Mouse (Mus musculus) midbrain, embryonic 14.5 days (tissue): ENCODE measurements at regions not wholly inside any gene's neighbourhood (a gene's known extent, or its start where the extent isn't known, plus 50 kb on each side); places are given as distances from the start of the nearest gene placed in this dataset.

Experiments
- ATAC-seq: fragments of 200-750 bp; cut with Nextera tagmentation; 2 replicates; pipeline ENCODE4 v1.8.0; 2017; ENCODE audit warnings: moderate number of reproducible peaks, moderate library complexity; ENCODE audit not compliant: low FRiP score, low TSS enrichment
- DNase-seq: peaks from one replicate; pipeline ENCODE4 v3.0.0-alpha.2; 2015
- H3K27ac ChIP-seq: fragments of 300-500 bp; sonication (generic); replicated peaks from 2 replicates; pipeline ENCODE4 v1.5.1; 2014; ENCODE audit warnings: mild to moderate bottlenecking, low read depth, low read length, moderate library complexity
- H3K27me3 ChIP-seq: fragments of 300-500 bp; sonication (generic); 2 replicates; pipeline ENCODE4 v1.6.1; 2014; ENCODE audit warnings: low read length, control low read depth, mixed read lengths; ENCODE audit not compliant: control insufficient read depth, insufficient read depth
- H3K36me3 ChIP-seq: fragments of 300-500 bp; sonication (generic); 2 replicates; pipeline ENCODE4 v1.6.1; 2014; ENCODE audit warnings: low read length, control low read depth; ENCODE audit not compliant: control insufficient read depth, insufficient read depth
- H3K4me1 ChIP-seq: fragments of 300-500 bp; sonication (generic); 2 replicates; pipeline ENCODE4 v1.6.1; 2014; ENCODE audit warnings: mild to moderate bottlenecking, antibody characterized with exemption, low read length, control low read depth; ENCODE audit not compliant: control insufficient read depth, insufficient read depth
- H3K4me2 ChIP-seq: fragments of 300-500 bp; sonication (generic); 2 replicates; pipeline ENCODE4 v1.6.1; 2014; ENCODE audit warnings: mild to moderate bottlenecking, low read length, moderate library complexity
- H3K4me3 ChIP-seq: fragments of 300-500 bp; sonication (generic); replicated peaks from 2 replicates; pipeline ENCODE4 v1.5.1; 2014; ENCODE audit warnings: low read depth, low read length
- H3K9ac ChIP-seq: fragments of 300-500 bp; sonication (generic); replicated peaks from 2 replicates; pipeline ENCODE4 v1.6.1; 2014; ENCODE audit warnings: mild to moderate bottlenecking, low read length, moderate library complexity
- H3K9me3 ChIP-seq: fragments of 300-500 bp; sonication (generic); 2 replicates; pipeline ENCODE4 v1.6.1; 2016; ENCODE audit warnings: low read length, control low read depth, mixed read lengths; ENCODE audit not compliant: control insufficient read depth
- WGBS: fragments of 180-500 bp; shearing (Covaris S2); extraction: QIAGEN DNeasy Blood & Tissue Kit; methylation state at CpG from one replicate; pipeline ENCODE4 v1.1.7; 2014; 5-methylcytosine and 5-hydroxymethylcytosine counted together

GRCm38 (mm10) chr14:114826662-114827321 lies 265.2 kb upstream of the Gpc5 start:
- H3K36me3 ChIP-seq: no peaks in the 10 kb centered on the region
- no peak overlapping the region for H3K27ac ChIP-seq
- H3K27me3 ChIP-seq: no peaks in the 10 kb centered on the region
- no peaks in the 10 kb centered on the region for H3K9me3 ChIP-seq
- H3K9ac ChIP-seq: no peak overlapping the region
- DNase-seq: no peak
- no peaks in the 10 kb centered on the region for H3K4me1 ChIP-seq
- 76% methylated on average over 10 of the region's 10 CpGs for WGBS
- no peak overlapping the region for H3K4me3 ChIP-seq
- H3K4me2 ChIP-seq: no peak overlapping the region
- ATAC-seq: no peak

DNA sequence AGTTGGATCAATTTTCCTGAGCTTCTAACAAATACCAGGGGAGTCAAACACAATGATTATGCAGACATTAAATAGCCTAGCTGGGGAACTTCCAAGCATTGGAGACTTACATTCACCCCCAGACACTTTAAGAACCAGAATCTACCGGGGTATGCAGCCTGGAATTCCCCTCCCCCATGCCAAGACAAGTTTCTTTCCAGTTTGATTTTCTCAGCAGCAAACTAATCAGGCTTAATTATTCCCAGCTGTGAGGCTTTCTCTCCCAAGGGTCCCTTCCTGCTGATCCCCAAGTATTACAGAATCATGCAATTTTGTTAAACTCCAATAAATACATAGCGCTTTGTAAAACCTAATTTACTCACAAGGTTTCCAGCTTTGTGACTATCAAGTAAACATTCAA lies 262.7 kb upstream of the Gpc5 start:
- Histone ChIP-seq H3K9ac (no peak overlapping the region), H3K4me1 (no peaks in the 10 kb centered on the region), H3K27me3 (no peaks in the 10 kb centered on the region), H3K27ac (no peak overlapping the region), H3K4me3 (no peak overlapping the region), H3K4me2 (no peak overlapping the region), H3K36me3 (no peaks in the 10 kb centered on the region), H3K9me3 (no peaks in the 10 kb centered on the region)
- peak; percentile 27 for DNase-seq
- WGBS: 36% methylated on average over 2 of the region's 2 CpGs
- no peak for ATAC-seq

DNA sequence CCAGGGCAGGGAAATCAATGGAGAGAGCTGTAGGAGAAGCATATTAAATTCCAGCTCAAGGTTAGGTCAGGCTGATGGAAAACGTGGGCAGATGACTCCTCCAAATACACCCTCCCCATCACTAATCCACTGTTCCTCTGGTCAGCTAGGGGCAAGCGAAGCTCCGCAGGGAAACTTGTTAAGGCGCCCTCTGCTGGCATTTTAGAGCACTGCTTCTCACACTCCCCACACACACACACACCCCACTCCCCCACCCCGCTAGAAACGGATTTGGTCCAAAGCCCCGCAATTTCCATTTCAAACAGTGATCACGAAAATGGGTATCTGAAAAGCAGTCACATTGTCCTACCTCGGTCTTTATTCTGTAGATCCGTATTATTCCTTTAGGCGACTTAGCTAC lies 259.0 kb upstream of the Gpc5 start:
- Histone ChIP-seq H3K9me3 (no peaks in the 10 kb centered on the region), H3K4me1 (no peaks in the 10 kb centered on the region), H3K27ac (no peak overlapping the region), H3K9ac (no peak overlapping the region), H3K4me2 (no peak overlapping the region), H3K36me3 (no peaks in the 10 kb centered on the region), H3K27me3 (no peaks in the 10 kb centered on the region), H3K4me3 (no peak overlapping the region)
- no peak for DNase-seq
- WGBS: 57% methylated on average over 11 of the region's 11 CpGs
- no peak for ATAC-seq

- Histone ChIP-seq H3K4me1 (no peaks in the 10 kb centered on the region), H3K36me3 (no peaks in the 10 kb centered on the region), H3K27me3 (no peaks in the 10 kb centered on the region), H3K9me3 (no peaks in the 10 kb centered on the region), H3K9ac (no peak overlapping the region), H3K4me2 (no peak overlapping the region), H3K27ac (no peak overlapping the region), H3K4me3 (no peak overlapping the region)
- WGBS: 67% methylated on average over 3 of the region's 3 CpGs
- DNase-seq: no peak
- no peak for ATAC-seq
Measured at GRCm38 (mm10) chr14:114836723-114837349, 255.2 kb upstream of the Gpc5 start.

DNA sequence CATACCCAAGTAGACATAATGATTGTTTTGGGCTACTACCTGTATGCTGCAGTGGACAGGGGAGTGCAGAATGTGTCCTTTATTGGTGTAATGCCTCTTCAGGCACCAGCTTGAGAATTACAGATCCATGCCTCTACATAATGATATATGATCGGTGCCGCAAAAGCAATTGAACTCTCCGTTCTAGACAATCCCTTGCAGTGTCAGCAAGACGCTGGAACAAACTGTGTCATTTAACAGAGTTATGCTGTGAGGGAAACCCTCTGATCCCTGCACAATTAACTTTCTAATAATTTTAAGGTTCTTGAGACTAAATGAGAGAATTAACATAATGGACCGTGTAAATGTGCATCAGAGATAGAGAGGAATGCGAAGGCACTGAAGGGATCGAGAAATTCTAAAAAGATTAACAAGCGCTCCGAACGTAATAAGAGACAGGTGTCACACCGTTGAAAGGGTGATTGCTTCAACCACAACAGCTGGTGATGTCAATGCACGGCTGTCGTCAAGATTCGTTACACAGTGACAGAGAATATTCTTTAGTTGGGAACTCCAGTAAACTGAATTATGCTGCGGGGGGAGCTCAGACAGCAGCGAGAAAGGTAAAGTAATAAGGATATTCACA lies 254.3 kb upstream of the Gpc5 start:
- peak; percentile 40 for DNase-seq
- peak overlapping the region; percentile 38 for H3K4me2 ChIP-seq
- no peaks in the 10 kb centered on the region for H3K27me3 ChIP-seq
- H3K9me3 ChIP-seq: no peaks in the 10 kb centered on the region
- no peaks in the 10 kb centered on the region for H3K36me3 ChIP-seq
- no peak overlapping the region for H3K9ac ChIP-seq
- no peak; the same call in 1 of the 2 replicates for ATAC-seq
- 12% methylated on average over 16 of the region's 16 CpGs for WGBS
- H3K4me1 ChIP-seq: no peaks in the 10 kb centered on the region
- 0 out of 2 replicates have a peak overlapping the region, but pooled peaks have one; percentile 1 for H3K4me3 ChIP-seq
- H3K27ac ChIP-seq: no peak overlapping the region

- DNase-seq (peak; percentile 54), ATAC-seq (peak; percentile 27; the same call in 1 of the 2 replicates)
- Histone ChIP-seq H3K4me3 (no peak overlapping the region), H3K27me3 (no peaks in the 10 kb centered on the region), H3K27ac (no peak overlapping the region), H3K4me2 (no peak overlapping the region), H3K4me1 (no peaks in the 10 kb centered on the region), H3K36me3 (no peaks in the 10 kb centered on the region), H3K9ac (no peak overlapping the region), H3K9me3 (no peaks in the 10 kb centered on the region)
- WGBS: 40% methylated on average over 2 of the region's 2 CpGs
Measured at GRCm38 (mm10) chr14:114839340-114839903, 252.6 kb upstream of the Gpc5 start.

DNA sequence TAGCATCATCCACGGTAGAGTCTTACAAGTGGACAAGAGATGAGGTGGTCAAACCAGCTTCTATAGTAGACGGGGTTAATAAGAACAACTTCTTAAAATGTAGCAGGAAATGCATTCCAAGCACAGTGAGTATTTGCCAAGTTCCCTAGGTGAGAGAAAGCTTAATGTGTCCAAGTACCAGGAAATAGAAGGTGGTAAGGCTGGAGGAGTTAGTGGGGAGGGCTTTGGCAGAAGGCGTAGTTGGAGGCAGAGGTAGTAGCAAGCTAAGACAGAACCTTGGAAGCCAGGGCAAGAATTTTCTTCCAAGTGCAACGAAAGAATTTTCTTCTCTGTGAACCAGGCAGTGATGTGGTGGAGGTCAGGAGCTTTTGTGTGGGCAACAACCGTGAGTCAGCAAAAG lies 251.2 kb upstream of the Gpc5 start:
- H3K4me2 ChIP-seq: no peak overlapping the region
- no peaks in the 10 kb centered on the region for H3K4me1 ChIP-seq
- H3K36me3 ChIP-seq: no peaks in the 10 kb centered on the region
- H3K9ac ChIP-seq: no peak overlapping the region
- no peaks in the 10 kb centered on the region for H3K27me3 ChIP-seq
- DNase-seq (no peak), ATAC-seq (no peak)
- H3K27ac ChIP-seq: no peak overlapping the region
- WGBS: 92% methylated on average over 5 of the region's 5 CpGs
- H3K9me3 ChIP-seq: no peaks in the 10 kb centered on the region
- no peak overlapping the region for H3K4me3 ChIP-seq

- Histone ChIP-seq H3K27ac (no peak overlapping the region), H3K36me3 (no peaks in the 10 kb centered on the region), H3K9me3 (no peaks in the 10 kb centered on the region), H3K27me3 (no peaks in the 10 kb centered on the region), H3K4me3 (no peak overlapping the region), H3K4me2 (no peak overlapping the region), H3K9ac (no peak overlapping the region), H3K4me1 (no peaks in the 10 kb centered on the region)
- WGBS: 80% methylated on average over 5 of the region's 5 CpGs
- ATAC-seq (no peak), DNase-seq (no peak)
Measured at GRCm38 (mm10) chr14:114841552-114841951, 250.5 kb upstream of the Gpc5 start.
